Mouse (Mus musculus): ENCODE measurements around the gene Abcb6. TPM values are rescaled to one million over a fixed set of nuclear protein-coding genes. Genes with fewer than 3 reads are reported as not detected.

Gene Abcb6
- polyA plus RNA-seq, 1 experiment from 2014 or later, result 25.9 TPM

GRCm38 (mm10) chr1:75158990-75159389 lies 21.2 kb downstream of the Abcb6 start:
- no peak for ATAC-seq
- H3K27me3 ChIP-seq, result no peaks in the 10 kb centered on the region
- no peak for DNase-seq (ENCODE audit: low read depth, low spot score)
- ChIA-PET POLR2A (interaction anchor here (0.6 to 1.1 kb wide), 2 partner anchors 10 to 15 kb away, joined by 3 read pairs; no protein-coding TSS in a partner anchor), CTCF (interaction anchor here (1.8 kb wide), 1 partner anchor 17 kb away, joined by 5 read pairs; no protein-coding TSS in a partner anchor)
- in situ Hi-C loops (cut with MboI; ENCODE audit: low pct_unique_long_range_greater_than_20kb), result no loop called here
- no peak for TF ChIP-seq CTCF (IDR thresholded peaks at IDR 0.05)

- no peak for TF ChIP-seq CTCF (IDR thresholded peaks at IDR 0.05)
- H3K27me3 ChIP-seq, result no peaks in the 10 kb centered on the region
- DNase-seq (ENCODE audit: low read depth, low spot score), result no peak
- ATAC-seq, result no peak
- CTCF ChIA-PET, result interaction anchor here (1.4 kb wide), 1 partner anchor 98 kb away, joined by 3 read pairs; no protein-coding TSS in a partner anchor
- POLR2A ChIA-PET, result no interaction called here
- in situ Hi-C loops (cut with MboI; ENCODE audit: low pct_unique_long_range_greater_than_20kb), result no loop called here
Observed at GRCm38 (mm10) chr1:75155837-75156236, 24.4 kb downstream of the Abcb6 start.

- ATAC-seq, result no peak
- no peak for TF ChIP-seq CTCF (IDR thresholded peaks at IDR 0.05)
- POLR2A ChIA-PET, result interaction anchor here (0.6 kb wide), 1 partner anchor 11 kb away, joined by 3 read pairs; no protein-coding TSS in a partner anchor
- in situ Hi-C loops (cut with MboI; ENCODE audit: low pct_unique_long_range_greater_than_20kb), result no loop called here
- H3K27me3 ChIP-seq, result no peaks in the 10 kb centered on the region
- DNase-seq (ENCODE audit: low read depth, low spot score), result no peak
- CTCF ChIA-PET, result interaction anchor here (1.2 kb wide), 1 partner anchor 17 kb away, joined by 3 read pairs; no protein-coding TSS in a partner anchor
Observed at GRCm38 (mm10) chr1:75148727-75149126, 31.5 kb downstream of the Abcb6 start.

- H3K27me3 ChIP-seq, result no peaks in the 10 kb centered on the region
- in situ Hi-C loops (cut with MboI; ENCODE audit: low pct_unique_long_range_greater_than_20kb), result no loop called here
- no peak for TF ChIP-seq CTCF (IDR thresholded peaks at IDR 0.05)
- ChIA-PET CTCF (interaction anchor here (1.2 kb wide), 1 partner anchor 18 kb away, joined by 3 read pairs; no protein-coding TSS in a partner anchor), POLR2A (no interaction called here)
- ATAC-seq (no peak), DNase-seq (ENCODE audit: low read depth, low spot score) (no peak)
Observed at GRCm38 (mm10) chr1:75147411-75148135, 32.6 kb downstream of the Abcb6 start.

- no peak for DNase-seq (ENCODE audit: low read depth, low spot score)
- no peak for TF ChIP-seq CTCF (IDR thresholded peaks at IDR 0.05)
- in situ Hi-C loops (cut with MboI; ENCODE audit: low pct_unique_long_range_greater_than_20kb), result no loop called here
- no peak for ATAC-seq
- ChIA-PET POLR2A (interaction anchor here (0.5 kb wide), 1 partner anchor 140 kb away, joined by 4 read pairs; no protein-coding TSS in a partner anchor), CTCF (no interaction called here)
- H3K27me3 ChIP-seq, result no peaks in the 10 kb centered on the region
Observed at GRCm38 (mm10) chr1:75145589-75145988, 34.6 kb downstream of the Abcb6 start.

GRCm38 (mm10) chr1:75142301-75143261 lies 37.6 kb downstream of the Abcb6 start, which contains the start of the genes Cnppd1 and Retreg2:
Gene Cnppd1, minus strand, starts transcription at chr1:75142711.
Gene Retreg2, plus strand, starts transcription at chr1:75142778.
- DNase-seq (ENCODE audit: low read depth, low spot score) (peak; percentile 59), ATAC-seq (peak; percentile 68)
- ChIA-PET CTCF (interaction anchor here (1.2 to 1.6 kb wide), 2 partner anchors 17 to 33 kb away, joined by 4 to 5 read pairs; no protein-coding TSS in a partner anchor), POLR2A (interaction anchor here (1.1 to 1.3 kb wide), 2 partner anchors 17 to 66 kb away, joined by 3 read pairs; no protein-coding TSS in a partner anchor)
- no peaks in the 10 kb centered on the region for H3K27me3 ChIP-seq
- in situ Hi-C loops (cut with MboI; ENCODE audit: low pct_unique_long_range_greater_than_20kb), result no loop called here
- TF ChIP-seq CTCF (IDR thresholded peaks at IDR 0.05), result no peak

GRCm38 (mm10) chr1:75141486-75142190 lies 38.6 kb downstream of the Abcb6 start:
- ATAC-seq, result peak; percentile 20
- peak; percentile 10 for DNase-seq (ENCODE audit: low read depth, low spot score)
- no peaks in the 10 kb centered on the region for H3K27me3 ChIP-seq
- POLR2A ChIA-PET, result interaction anchor here (0.7 to 1.3 kb wide), 4 partner anchors 27 to 67 kb away, joined by 3 read pairs; partner anchors contain the start of gene Zfand2b
- CTCF ChIA-PET, result interaction anchor here (1.2 to 1.6 kb wide), 3 partner anchors 13 to 34 kb away, joined by 4 to 6 read pairs (median 5); no protein-coding TSS in a partner anchor
- in situ Hi-C loops (cut with MboI; ENCODE audit: low pct_unique_long_range_greater_than_20kb), result no loop called here
- TF ChIP-seq CTCF (IDR thresholded peaks at IDR 0.05), result no peak

GRCm38 (mm10) chr1:75140601-75141190 lies 39.5 kb downstream of the Abcb6 start:
- no peak for TF ChIP-seq CTCF (IDR thresholded peaks at IDR 0.05)
- ChIA-PET CTCF (interaction anchor here (1.0 to 1.6 kb wide), 3 partner anchors 12 to 39 kb away, joined by 3 to 6 read pairs (median 4); partner anchors contain the start of gene Abcb6), POLR2A (interaction anchor here (0.8 to 1.3 kb wide), 5 partner anchors 12 to 114 kb away, joined by 3 to 4 read pairs (median 3); partner anchors contain the start of gene Zfand2b)
- DNase-seq (ENCODE audit: low read depth, low spot score) (peak; percentile 15), ATAC-seq (no peak)
- in situ Hi-C loops (cut with MboI; ENCODE audit: low pct_unique_long_range_greater_than_20kb), result no loop called here
- no peaks in the 10 kb centered on the region for H3K27me3 ChIP-seq

- no peaks in the 10 kb centered on the region for H3K27me3 ChIP-seq
- DNase-seq (ENCODE audit: low read depth, low spot score) (no peak), ATAC-seq (no peak)
- in situ Hi-C loops (cut with MboI; ENCODE audit: low pct_unique_long_range_greater_than_20kb), result no loop called here
- POLR2A ChIA-PET, result interaction anchor here (0.7 kb wide), 1 partner anchor 114 kb away, joined by 3 read pairs; no protein-coding TSS in a partner anchor
- CTCF ChIA-PET, result interaction anchor here (1.7 kb wide), 1 partner anchor 10 kb away, joined by 5 read pairs; no protein-coding TSS in a partner anchor
- TF ChIP-seq CTCF (IDR thresholded peaks at IDR 0.05), result no peak
Observed at GRCm38 (mm10) chr1:75138448-75138847, 41.7 kb downstream of the Abcb6 start.

Data from Patski (cell line).